Mouse (Mus musculus) cortical plate, adult 2 months (tissue): Measurements from ENCODE around the gene Matn3.

ENCODE experiments used
- CTCF ChIP-seq: fragments of 200-500 bp; IDR thresholded peaks from 2 replicates; pipeline ENCODE4 v1.5.1; 2011; ENCODE audit warnings: mild to moderate bottlenecking, control low read depth, low read length; ENCODE audit not compliant: insufficient read depth; ENCODE audit errors: extremely low read depth
- POLR2A ChIP-seq: fragments of 200-500 bp; IDR thresholded peaks from 2 replicates; pipeline ENCODE4 v1.6.1; 2011; ENCODE audit warnings: mild to moderate bottlenecking, low read length, control low read depth; ENCODE audit not compliant: insufficient read depth; ENCODE audit errors: extremely low read depth

GRCm38 (mm10) chr12:8900919-8901663 lies 46.6 kb upstream of the Matn3 start:
- no peak for TF ChIP-seq CTCF
- TF ChIP-seq POLR2A: no peak
